Comparison of ENCODE assay signal across 8 mouse cellular contexts in genomic region chr3:84479293-84480005, GRCm38 (mm10). TPM values are rescaled to one million over a fixed set of nuclear protein-coding genes. Genes with fewer than 3 reads are reported as not detected.
A peak's percentile ranks its signal among the peaks of the same experiment; 100 is the strongest.
DNase-seq lines count a peak whose midpoint lies in the region; ATAC-seq lines count a peak whose summit lies in the region.

No protein-coding gene starts in this region.

- DNase-seq in 3T3-L1 (ENCODE audit: low read depth, low spot score), result peak; percentile 67
- peak; percentile 56 to 58 for DNase-seq in adrenal gland, adult 18-20 months (ENCODE audit: low spot score in 2 of 2)
- peak; percentile 72 for DNase-seq in embryo, embryonic 11 days
- peak; percentile 23 for DNase-seq in heart, adult 8-10 months (ENCODE audit: low spot score)
- DNase-seq in kidney, adult 8-10 months, result peak; percentile 31 to 40
- peak; percentile 69 for DNase-seq in neural tube, embryonic 11.5 days (ENCODE audit: low spot score)
- DNase-seq in testis, postnatal 10 days (ENCODE audit: low spot score), result peak; percentile 58

- peak overlapping the region; percentile 93 for H3K9ac ChIP-seq in liver, embryonic 15.5 days
- H3K9ac ChIP-seq in neural tube, embryonic 11.5 days (ENCODE audit: low read length), result peak overlapping the region; percentile 70

- H3K9me3 ChIP-seq in liver, embryonic 15.5 days (replicated peaks), result no peaks in the 10 kb centered on the region
- no peaks in the 10 kb centered on the region for H3K9me3 ChIP-seq in neural tube, embryonic 11.5 days (ENCODE audit: control insufficient read depth, low read length)

- H3K36me3 ChIP-seq in liver, embryonic 15.5 days (replicated peaks), result peaks cover 25% of the 10 kb centered on the region
- no peaks in the 10 kb centered on the region for H3K36me3 ChIP-seq in neural tube, embryonic 11.5 days (ENCODE audit: control insufficient read depth, insufficient read depth, low read length)

- H3K4me2 ChIP-seq in liver, embryonic 15.5 days, result peak overlapping the region; percentile 94
- H3K4me2 ChIP-seq in neural tube, embryonic 11.5 days (ENCODE audit: low read depth), result peak overlapping the region; percentile 90

- H3K27me3 ChIP-seq in liver, embryonic 15.5 days, result peaks cover 71% of the 10 kb centered on the region
- H3K27me3 ChIP-seq in neural tube, embryonic 11.5 days (ENCODE audit: control insufficient read depth, insufficient read depth, low read length), result peaks cover 23% of the 10 kb centered on the region

- H3K27ac ChIP-seq in liver, embryonic 15.5 days (replicated peaks), result peak overlapping the region; percentile 88
- H3K27ac ChIP-seq in neural tube, embryonic 11.5 days (ENCODE audit: low read depth, low read length), result no peak overlapping the region

- peak overlapping the region; percentile 82 for H3K4me3 ChIP-seq in liver, embryonic 15.5 days (replicated peaks)
- peak overlapping the region; percentile 66 for H3K4me3 ChIP-seq in neural tube, embryonic 11.5 days (ENCODE audit: low read depth, low read length)

- WGBS in liver, embryonic 15.5 days (ENCODE audit: insufficient replicate concordance), result under 1% methylated on average over 61 of the region's 61 CpGs
- WGBS in neural tube, embryonic 11.5 days, result under 1% methylated on average over 58 of the region's 61 CpGs

- ATAC-seq in liver, embryonic 15.5 days (ENCODE audit: insufficient read depth), result peak; percentile 83
- peak; percentile 48 for ATAC-seq in neural tube, embryonic 11.5 days (ENCODE audit: insufficient read depth, low FRiP score, low TSS enrichment)

- peaks cover 60% of the 10 kb centered on the region for H3K4me1 ChIP-seq in liver, embryonic 15.5 days (replicated peaks)
- H3K4me1 ChIP-seq in neural tube, embryonic 11.5 days (ENCODE audit: control insufficient read depth, insufficient read depth, low read length), result peaks cover 17% of the 10 kb centered on the region

RNA-seq across cellular contexts. Expression of gene Fhdc1, which starts 0.8 kb away (rescaled TPM):
- total RNA-seq in adrenal gland, adult 18-20 months (2021), result 1 to 10 TPM; 3.6 to 4.6 TPM
- 1 to 10 TPM in 1 of 4 experiments, under 1 TPM in 3; 0.23 to 1.2 (median 0.40) TPM for total RNA-seq in heart, adult 8-10 months (2022)
- 41.8 and 42.3 TPM in 2 replicates for polyA plus RNA-seq in liver, embryonic 15.5 days (2015; fragmentation: Nextera tagmentation; extraction: Ambion mirVana)
- polyA plus RNA-seq in neural tube, embryonic 11.5 days (2014; fragmentation: Nextera tagmentation; extraction: Ambion mirVana), result 6.0 and 7.0 TPM in 2 replicates
